Mouse (Mus musculus) liver, adult (tissue): Measurements from ENCODE around the gene Macf1.
A peak's percentile ranks its signal among the peaks of the same experiment; 100 is the strongest.

ENCODE experiments used
- GATA4 ChIP-seq: IDR thresholded peaks from 2 replicates; pipeline ENCODE4 v1.6.1; 2014; ENCODE audit warnings: mild to moderate bottlenecking, low read length; ENCODE audit not compliant: insufficient replicate concordance

Gene Macf1

GRCm38 (mm10) chr4:123598519-123599228, 85.5 kb downstream of the Macf1 start:
- TF ChIP-seq GATA4 = no peak

DNA sequence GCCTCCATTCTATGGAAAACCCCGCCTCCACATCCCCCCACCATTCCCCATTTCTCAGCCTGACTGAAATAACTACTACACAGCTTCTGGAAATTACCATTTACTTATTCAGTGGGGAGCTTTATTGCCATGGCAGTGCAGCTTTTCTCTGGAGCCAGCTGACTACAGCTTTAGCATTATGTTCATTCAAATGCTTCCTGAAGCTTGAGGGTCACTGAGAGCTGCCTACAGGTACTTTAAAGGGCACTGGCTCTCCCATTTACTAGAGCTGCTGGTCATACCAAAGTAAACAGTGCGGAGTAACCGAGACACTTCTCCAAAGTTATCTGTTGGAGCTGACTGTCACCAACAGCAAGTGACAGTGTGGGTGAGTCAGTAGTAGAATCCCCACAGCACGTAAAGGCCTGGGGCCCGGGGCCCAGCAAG, 89.8 kb downstream of the Macf1 start:
- no peak for TF ChIP-seq GATA4

GRCm38 (mm10) chr4:123593664-123594063, 90.5 kb downstream of the Macf1 start:
- TF ChIP-seq GATA4 = no peak

- no peak for TF ChIP-seq GATA4
These were observed 92.1 kb downstream of the Macf1 start for GRCm38 (mm10) chr4:123592046-123592445.

GRCm38 (mm10) chr4:123591026-123591635, 93.0 kb downstream of the Macf1 start:
- no peak for TF ChIP-seq GATA4

DNA sequence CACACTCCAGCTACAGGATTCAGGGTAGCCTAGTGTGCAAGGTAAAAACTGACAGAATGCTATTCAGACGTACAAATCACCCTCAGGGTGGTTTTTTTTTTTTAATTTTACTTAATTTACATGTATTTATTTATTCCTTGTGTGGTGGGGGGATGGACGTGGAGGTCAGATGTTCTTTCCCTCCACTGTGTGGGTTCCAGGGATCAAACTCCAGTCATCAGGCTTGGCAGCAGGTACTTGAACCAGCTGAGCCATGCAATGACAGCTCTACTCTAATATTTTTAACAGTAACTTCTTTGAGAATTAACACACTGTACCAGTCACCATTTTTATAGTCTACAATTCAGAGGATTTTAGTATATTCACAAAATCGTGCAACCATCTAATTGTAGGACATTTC, 94.7 kb downstream of the Macf1 start:
- TF ChIP-seq GATA4 = no peak

GRCm38 (mm10) chr4:123588353-123589301, 95.5 kb downstream of the Macf1 start:
- TF ChIP-seq GATA4 = no peak

- TF ChIP-seq GATA4 = no peak
These were observed 96.5 kb downstream of the Macf1 start for GRCm38 (mm10) chr4:123587616-123588015.

DNA sequence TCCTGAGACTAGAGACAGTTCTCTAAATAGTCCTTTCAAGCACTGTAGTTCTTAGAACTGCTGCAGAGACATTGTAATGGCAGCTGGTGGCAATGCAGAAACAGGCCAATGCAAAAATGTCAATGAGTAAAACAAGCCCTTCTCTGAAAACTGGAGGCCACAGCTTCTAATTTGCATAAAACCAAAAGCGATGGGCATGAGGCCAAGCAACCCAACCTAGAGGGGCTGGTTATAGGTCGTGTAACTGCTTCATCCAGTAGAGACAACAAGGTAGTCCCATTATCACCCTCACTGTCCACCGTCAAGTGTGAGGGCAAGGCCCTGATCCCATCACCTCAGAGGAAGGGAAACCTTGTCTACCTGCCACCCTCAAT, 99.5 kb downstream of the Macf1 start:
- TF ChIP-seq GATA4 = no peak

DNA sequence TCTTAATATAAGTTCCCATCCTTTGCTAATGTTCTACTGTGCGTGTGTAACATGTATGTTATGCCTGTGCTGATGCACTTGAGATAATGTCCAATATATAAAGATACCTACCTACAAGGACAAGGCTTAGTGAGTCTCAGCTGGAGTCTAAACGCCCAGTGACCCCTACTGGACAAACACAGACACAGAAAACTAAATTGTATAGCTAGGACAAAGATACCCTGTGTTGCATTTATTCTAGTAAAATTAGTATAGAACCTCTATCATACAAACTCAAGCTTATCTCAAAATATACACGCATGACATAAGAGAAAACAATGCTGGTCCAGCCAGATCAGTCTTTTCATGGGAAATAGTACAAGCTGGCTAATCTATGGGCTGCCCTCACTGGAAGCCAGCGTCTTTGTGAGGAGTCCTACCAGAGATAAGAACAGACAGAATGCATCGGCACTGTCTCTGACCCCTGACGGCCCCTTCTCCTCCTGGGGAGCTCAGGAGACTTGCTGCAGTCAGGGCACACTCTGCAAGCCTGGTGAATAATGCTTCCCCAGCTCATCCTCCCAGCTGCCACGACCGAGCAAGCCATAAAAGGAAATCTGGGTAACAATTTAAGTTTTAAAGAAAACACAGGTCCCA, 100.0 kb downstream of the Macf1 start:
- no peak for TF ChIP-seq GATA4

DNA sequence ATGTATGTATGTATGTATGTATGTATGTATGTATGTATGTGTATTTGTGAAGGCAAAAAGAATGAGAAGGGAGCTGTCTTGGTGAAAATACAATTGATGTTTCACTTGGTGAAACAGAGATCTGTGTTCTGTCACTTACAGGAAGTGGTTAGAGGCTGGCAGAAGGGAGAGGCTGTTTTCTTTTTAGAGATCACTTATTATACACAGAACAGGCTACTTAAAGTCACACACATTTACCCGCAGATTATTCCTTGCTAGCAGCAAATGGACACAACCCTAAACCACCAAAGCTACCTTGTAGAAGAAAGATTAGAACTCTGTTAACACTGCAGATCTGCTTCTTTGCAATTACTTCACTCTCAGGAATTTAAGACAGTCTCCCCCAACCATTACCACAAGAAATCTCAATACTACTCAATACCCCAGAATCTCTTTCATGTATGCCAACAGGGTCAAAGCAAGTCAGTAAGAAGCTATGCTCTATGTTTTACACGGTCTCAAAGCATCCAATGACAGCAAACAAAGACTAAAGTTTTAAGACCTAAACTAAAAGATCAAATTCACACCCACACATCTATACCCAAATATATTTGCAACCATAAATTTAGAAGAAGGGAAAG, 106.6 kb downstream of the Macf1 start:
- TF ChIP-seq GATA4 = no peak

DNA sequence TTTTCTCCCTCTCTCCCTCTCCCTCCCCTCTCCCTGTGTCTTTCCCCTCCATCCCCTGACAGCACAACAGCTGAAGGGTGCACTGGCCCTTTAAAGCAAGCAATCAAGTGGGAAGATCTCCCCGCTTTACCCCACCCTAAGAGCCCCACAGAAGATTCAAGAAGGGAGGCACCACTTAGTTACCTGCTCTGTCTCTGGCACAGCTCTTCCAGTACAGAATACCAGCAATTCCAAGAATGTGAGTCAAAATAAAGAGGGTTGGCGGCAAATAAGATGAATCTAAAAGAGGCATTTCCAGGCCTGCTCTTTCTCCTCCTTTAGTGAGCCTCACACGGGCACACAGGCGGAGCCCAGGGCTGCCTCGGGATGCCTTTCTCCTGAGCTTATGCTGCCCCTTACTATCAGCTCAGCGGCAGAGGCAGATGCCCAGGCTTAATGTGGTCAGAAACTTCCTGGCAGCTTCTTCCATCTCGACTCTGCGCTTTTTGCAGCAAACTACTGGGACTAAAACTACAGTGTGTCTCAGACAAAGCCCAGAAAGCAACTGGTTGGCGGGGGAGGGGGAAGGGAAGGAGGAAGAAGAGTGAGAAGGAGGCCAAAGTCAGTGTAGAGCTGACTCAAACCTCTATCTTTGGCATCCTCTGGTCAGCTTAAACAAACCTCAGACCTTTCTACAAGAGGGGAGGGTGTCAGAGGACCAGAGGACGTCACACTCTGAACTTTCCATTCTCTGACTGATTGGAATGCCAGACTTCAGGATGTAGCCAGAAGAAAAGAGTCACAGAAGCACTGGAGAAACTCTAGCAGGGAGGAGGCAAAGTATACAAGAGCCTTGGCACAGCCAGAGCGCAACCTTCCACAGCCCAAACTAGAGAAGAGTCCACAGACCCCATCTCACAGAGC, 111.5 kb downstream of the Macf1 start:
- TF ChIP-seq GATA4 = peak; percentile 30; the same call in 1 of the 2 replicates

GRCm38 (mm10) chr4:123571869-123572268, 112.3 kb downstream of the Macf1 start:
- no peak for TF ChIP-seq GATA4
